Mouse (Mus musculus) thymus, postnatal 36 days (tissue): ENCODE data around the gene Kat14.
A peak's percentile ranks its signal among the peaks of the same experiment; 100 is the strongest.

Experiments
- DNase-seq, 2 experiments: peaks; one replicate each; pipeline ENCODE4 v3.0.0; 2022; ENCODE audit warnings: mixed read lengths in 2 of 2

The Kat14 gene

DNA sequence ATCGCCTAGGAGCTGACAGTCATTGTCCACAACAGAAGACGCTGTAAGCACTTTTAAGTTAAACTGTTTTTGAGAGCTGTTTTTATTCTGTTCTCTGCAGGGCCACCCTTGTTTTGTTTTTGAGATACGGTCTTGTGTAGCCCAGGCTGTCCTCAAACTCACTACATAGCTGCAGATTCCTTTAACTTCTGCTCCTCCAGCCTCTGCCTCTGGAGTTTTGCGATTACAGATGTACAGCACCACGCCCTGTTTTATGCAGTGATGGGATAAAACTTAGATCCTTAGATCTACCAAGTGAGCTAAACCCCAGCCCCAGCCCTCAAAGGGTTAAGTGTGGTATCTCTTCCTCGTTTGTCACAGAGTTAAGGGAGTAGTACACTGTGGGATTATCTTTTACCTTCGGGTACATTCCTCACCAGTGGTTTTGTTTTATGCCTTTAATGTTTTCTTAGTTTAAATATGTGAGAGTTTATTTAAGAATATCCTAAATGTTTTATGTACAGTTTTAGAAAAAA is 13.9 kb downstream of the Kat14 start:
- no peak for DNase-seq

DNA sequence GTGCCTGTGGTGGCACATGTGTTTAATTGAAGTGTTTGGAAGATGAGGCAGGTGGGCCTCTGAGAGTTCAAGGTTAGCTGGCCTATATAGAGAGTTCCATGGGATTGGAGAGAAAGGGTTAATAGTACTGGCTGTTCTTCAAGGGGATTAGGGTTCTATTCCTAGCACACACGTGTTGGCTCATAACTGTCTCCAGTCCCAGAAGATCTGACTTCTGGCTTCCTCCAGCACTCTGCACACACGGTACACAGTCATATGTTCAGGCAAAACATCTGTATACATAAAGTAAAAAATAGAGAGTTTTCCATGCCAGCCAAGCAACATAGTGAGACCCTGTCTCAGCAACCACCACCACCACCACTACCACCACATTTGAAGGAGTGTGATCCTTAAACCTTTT is 17.5 kb downstream of the Kat14 start:
- no peak for DNase-seq

- DNase-seq = no peak
Measured at GRCm38 (mm10) chr2:144388416-144388815, 19.6 kb downstream of the Kat14 start.

GRCm38 (mm10) chr2:144399531-144399930 is 30.7 kb downstream of the Kat14 start:
- no peak for DNase-seq

DNA sequence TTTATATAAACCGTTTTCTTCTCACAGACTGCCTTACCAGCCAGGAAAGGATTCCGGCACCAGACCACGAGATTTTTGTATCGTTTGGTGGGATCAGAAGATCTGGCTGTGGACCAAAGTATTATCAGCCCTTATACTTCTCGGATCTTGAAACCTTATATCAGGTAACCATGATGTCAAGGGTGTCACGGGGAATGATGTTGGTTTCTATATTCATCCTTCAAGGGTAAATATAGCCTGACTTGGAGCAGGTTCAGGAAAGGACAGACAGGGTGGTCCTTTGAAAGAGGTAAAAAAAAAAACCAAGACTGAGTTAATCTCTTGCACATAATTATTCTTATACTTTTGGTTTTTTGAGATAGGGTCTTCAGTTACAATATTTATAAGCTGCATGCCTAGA is 31.9 kb downstream of the Kat14 start:
- no peak for DNase-seq

DNA sequence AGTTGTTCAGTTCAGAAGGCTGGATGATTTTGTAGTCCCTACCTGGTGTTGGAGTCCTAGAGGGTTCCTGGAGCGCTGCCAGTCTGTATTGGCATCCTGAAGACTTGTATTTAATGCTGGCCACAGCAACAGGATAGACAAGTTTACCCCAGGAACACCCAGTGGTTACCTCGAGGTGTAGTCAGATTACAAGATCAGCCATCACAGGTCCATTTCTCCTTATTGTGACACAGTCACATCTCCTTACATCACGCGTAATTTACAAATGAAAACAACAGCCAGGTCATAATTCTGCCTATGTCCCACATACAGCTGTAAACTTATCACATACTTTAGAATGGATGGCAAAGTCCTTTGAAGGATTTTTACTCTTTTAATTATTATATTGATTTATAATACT is 40.3 kb downstream of the Kat14 start:
- no peak for DNase-seq

DNA sequence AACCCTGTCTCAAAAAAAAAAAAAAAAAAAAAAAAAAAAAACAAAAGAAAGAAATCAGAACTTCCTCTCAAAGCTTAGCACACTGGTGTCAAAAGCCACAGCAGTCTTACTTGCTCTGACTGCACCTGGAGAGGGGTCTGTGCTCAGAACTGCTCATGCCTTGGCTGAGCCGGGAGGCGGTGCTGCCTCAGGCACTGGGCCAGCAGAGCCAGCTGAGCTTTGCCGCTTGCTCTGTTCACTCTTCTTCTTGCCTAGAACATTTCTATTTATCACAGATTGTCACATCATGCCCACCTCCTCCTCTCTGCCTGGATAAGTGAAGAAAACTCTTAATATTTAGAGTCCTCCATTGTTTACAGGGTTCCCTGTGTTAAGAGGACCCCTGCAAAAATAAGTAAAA is 41.8 kb downstream of the Kat14 start:
- no peak for DNase-seq

DNA sequence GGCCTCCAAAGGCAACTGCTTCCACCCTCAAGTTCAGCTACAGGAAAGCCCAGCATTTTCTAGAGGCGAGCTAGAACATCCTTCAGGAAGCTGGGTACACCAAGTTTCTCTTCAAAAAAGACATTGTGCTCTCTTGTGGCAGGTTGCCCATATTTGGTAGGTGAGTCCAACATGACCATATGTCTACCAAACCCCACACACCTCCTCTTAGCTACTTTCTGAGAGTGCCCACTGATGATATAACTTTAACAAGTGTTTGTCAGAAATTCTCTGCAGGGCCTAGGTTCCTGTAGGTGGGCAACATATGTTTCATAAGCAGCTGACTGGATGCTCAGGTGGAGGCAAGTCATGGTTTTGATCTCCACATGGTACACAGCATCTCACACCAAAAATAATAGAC is 45.9 kb downstream of the Kat14 start:
- DNase-seq = no peak

- DNase-seq = no peak
Measured at GRCm38 (mm10) chr2:144416859-144417258, 48.1 kb downstream of the Kat14 start.

GRCm38 (mm10) chr2:144418062-144418461 is 49.3 kb downstream of the Kat14 start:
- DNase-seq = no peak

GRCm38 (mm10) chr2:144422094-144422675 is 53.4 kb downstream of the Kat14 start:
- DNase-seq = no peak

DNA sequence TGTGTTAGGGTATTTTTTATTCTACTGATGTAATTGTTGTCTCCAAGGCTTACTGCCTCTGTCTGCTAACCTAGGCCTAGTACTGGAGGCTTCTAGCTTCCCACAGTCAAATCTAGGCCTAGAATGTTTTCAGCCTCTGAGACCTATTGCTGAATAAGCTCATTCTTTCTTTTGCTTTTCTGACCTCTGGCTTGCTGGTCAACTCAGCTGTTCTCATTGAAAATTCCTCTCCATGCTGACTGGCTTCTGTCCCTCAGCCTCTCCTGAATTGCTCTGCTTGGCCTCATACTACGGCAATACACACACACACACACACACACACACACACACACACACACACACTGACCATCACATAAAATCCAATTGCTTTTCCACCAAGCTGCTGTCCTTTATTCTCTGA is 57.0 kb downstream of the Kat14 start:
- no peak for DNase-seq

- no peak for DNase-seq
Measured at GRCm38 (mm10) chr2:144427852-144428251, 59.1 kb downstream of the Kat14 start.

GRCm38 (mm10) chr2:144428659-144429058 is 59.9 kb downstream of the Kat14 start:
- DNase-seq = no peak

DNA sequence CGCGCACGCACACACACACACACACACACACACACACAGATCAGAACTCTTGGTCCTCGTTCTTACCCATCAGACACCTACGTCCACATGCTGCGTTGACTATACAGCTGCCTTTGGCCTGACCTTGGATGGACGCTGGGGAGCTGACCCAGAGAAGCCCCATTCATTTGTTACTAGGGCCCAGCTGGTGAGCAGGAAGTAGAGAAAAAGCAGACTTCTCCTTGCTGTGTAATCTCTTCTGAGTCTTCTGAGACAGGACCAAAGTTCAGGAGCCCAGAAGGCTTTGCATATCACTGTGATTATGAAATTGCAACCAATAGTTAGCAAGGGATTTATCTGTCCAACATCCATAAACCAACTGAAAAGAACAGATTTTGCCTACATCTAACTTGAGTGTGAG is 60.4 kb downstream of the Kat14 start:
- DNase-seq = no peak

DNA sequence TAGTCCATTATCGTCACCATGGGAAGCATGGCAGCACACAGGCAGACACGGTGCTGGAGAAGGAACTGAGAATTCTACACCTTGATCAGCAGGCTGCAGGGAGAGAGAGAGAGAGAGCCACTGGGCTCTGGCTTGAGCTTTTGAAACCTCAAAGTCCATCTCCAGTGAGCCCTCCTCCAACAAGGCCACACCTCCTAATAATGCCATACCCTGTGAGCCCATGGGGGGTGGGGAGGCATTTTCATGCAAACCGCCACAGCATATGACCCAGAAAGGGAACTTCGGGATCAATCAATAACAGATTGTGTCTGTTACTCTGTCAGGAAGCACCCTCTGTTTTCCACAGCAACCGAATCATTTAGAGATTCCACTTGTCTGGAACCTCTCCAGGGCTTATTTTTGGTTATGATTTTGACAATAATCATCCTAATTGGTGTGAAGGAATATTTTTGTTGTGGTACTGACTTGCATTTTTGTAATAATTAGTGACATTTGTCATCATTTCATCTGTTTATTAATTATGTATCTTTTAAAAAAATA is 62.6 kb downstream of the Kat14 start:
- DNase-seq = no peak

DNA sequence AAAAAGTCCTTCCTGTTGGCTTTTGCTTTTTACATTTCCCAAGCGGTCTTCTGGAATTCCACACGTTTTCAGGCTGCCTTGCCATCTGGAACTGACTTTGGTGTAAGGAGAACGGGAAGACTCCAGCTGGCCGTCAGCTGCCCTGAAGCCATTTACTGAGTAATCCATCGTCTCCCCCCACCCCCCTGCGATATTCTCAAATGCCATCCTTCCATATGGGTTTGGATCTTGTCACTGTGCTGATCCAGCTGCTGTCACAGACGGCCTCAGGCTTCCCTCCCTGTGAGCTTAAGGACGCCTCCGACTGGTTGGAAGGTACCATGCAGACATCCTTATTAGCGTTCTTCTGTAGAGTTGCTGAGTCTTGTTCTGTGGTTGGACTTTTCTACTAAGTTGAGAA is 66.9 kb downstream of the Kat14 start:
- no peak for DNase-seq

DNA sequence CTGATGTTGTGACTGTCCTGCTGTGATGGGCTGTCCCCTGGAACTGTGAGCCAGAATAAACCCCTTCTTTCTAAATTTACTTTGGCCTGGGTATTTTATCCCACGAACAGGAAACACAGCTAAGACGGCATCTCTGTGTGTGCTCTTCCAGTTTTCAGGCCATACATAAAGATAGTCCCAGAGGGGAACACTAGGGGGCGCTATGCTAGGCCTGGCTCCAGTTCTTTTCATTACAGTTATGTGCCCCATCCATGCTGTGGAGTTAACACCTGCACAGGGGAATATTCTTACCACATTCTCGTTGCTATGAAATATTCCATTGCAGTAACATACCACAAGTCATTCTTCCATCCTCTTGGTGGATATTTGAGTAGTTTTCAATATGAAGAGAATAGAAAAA is 69.6 kb downstream of the Kat14 start:
- no peak for DNase-seq

- no peak for DNase-seq
Measured at GRCm38 (mm10) chr2:144439191-144439700, 70.5 kb downstream of the Kat14 start.

DNA sequence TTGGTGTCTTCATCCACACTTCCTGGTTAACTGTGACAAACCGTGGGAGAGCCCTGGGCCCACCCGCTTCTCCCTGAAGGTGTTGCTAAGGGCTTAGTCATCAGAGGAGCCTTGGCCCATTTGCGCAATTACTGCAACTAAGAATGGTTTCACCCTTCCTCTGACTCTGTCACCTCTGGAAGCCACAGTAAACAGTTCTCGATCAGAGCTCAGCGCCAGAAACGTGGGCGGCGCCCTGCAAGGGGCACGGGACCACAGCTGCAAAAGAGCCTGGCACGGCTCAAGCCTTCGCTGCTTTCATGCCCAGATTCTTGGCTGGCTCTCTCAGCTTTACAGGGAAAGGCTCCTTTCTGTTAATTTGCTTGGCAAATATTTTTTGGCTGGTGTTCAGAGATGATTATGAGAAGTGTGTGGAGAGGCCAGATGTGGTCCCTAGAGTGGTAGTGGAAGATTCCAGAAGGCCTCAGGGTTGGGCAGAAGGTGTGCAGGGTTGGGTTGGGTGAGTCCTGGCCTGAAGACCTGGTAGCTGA is 72.7 kb downstream of the Kat14 start:
- DNase-seq = no peak

DNA sequence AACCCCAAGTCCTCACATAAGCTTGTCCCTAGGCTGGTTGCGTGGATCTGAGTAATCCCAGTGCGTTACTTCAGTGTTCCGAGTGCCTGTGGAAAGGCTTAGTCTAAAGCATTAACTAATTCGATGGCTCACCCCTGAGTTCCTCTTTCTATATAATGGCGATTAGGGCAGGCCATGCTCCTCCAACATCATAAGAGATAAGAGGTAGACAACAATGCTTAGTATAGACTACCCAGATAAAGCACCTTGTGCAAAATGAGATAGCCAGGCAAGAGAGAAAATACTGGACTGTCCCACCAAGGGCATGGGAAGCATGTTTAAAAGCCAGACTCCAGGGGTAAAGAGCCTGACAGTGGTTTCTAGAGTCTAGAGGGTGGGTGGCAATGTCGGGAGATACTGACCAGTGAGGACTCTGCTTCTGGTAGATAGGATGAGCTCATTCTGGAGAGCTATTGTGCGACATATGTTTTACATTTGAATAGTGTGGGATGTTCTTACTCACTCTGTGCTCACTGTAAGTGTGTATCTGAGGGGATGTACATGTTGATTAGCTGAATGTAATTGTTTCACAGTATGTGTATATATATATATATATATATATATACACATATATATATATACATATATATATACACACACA is 77.7 kb downstream of the Kat14 start:
- DNase-seq = no peak

DNA sequence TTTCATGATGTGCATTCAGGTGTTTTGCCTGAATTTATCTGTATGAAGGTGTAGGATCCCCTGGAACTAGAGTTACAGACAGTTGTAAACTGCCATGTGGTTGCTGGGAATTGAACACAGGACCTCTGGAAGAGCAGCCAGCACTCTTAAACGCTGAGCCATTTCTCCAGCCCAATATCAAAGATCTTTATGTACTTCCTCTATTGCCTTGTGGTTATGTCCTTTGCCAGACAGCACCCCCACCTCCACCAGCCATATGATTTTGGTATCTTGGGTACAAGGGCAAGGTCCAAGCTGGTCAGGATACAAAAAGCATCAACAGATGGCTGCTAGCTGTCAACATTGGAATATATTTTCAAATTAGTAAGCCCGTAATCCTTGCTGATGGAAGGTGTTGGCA is 81.6 kb downstream of the Kat14 start:
- DNase-seq = no peak

GRCm38 (mm10) chr2:144452364-144453008 is 83.7 kb downstream of the Kat14 start:
- DNase-seq = peak; percentile 51 to 58
